8 mouse cellular contexts compared by ENCODE assay signal in the genomic region with DNA sequence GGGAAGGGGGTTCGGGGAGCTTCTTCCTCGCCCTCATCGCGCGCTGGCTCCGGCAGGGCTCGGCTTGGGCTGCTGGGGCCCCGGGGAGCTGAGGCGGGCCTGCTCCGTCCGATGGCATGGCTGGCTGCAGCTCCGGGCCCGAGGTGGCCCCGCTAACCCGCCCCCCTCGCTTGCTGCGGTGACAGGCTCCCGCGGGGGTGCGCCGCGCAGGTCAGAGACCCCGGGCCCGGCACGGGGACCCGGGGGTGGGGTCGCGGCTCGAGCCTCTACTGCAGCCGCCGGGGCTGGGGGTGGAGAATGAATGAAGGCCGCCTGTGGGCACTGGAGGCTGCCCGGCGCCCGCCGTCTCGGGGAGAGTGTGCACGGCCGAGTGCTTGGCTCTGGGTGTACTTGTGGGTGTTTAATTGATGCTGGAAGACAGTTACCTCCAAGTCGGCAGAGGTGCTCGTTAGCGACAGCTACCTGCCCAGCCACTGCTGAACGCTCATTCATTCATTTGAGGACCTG. TPM values are rescaled to one million over a fixed set of nuclear protein-coding genes. Genes with fewer than 3 reads are reported as not detected.
DNase-seq lines count a peak whose midpoint lies in the region; ATAC-seq lines count a peak whose summit lies in the region.

No protein-coding gene starts in this region.

- H3K36me3 ChIP-seq in forebrain, embryonic 10.5 days (replicated peaks), result no peaks in the 10 kb centered on the region
- no peaks in the 10 kb centered on the region for H3K36me3 ChIP-seq in midbrain, embryonic 16.5 days (ENCODE audit: control insufficient read depth, insufficient read depth, low read length)

- peak; percentile 82 for ATAC-seq in midbrain, embryonic 16.5 days
- no peak for ATAC-seq in monocyte, adult 5-6 weeks (replicated peaks; ENCODE audit: insufficient number of reproducible peaks, low FRiP score, low TSS enrichment, poor library complexity, severe bottlenecking)

- H3K4me1 ChIP-seq in forebrain, embryonic 10.5 days, result peaks cover 49% of the 10 kb centered on the region
- H3K4me1 ChIP-seq in midbrain, embryonic 16.5 days (ENCODE audit: control insufficient read depth, insufficient read depth, low read length), result peaks cover 21% of the 10 kb centered on the region

- H3K9me3 ChIP-seq in forebrain, embryonic 10.5 days, result no peaks in the 10 kb centered on the region
- no peaks in the 10 kb centered on the region for H3K9me3 ChIP-seq in midbrain, embryonic 16.5 days (replicated peaks; ENCODE audit: control insufficient read depth, low read length, poor library complexity, severe bottlenecking)

- 0 out of 2 replicates have a peak, but pooled peaks cover 13% of the 10 kb centered on the region for H3K27me3 ChIP-seq in forebrain, embryonic 10.5 days (ENCODE audit: poor library complexity, severe bottlenecking)
- no peaks in the 10 kb centered on the region for H3K27me3 ChIP-seq in midbrain, embryonic 16.5 days (ENCODE audit: control insufficient read depth, insufficient read depth, low read depth, low read length)

- peak overlapping the region; percentile 100 for H3K4me3 ChIP-seq in forebrain, embryonic 10.5 days
- H3K4me3 ChIP-seq in midbrain, embryonic 16.5 days (ENCODE audit: low read depth, low read length), result peak overlapping the region; percentile 99

- H3K4me2 ChIP-seq in midbrain, embryonic 16.5 days (ENCODE audit: low read length), result peak overlapping the region; percentile 54

- peak overlapping the region; percentile 98 for H3K9ac ChIP-seq in midbrain, embryonic 16.5 days (ENCODE audit: low read depth, low read length)

- peak overlapping the region; percentile 98 for H3K27ac ChIP-seq in forebrain, embryonic 10.5 days
- H3K27ac ChIP-seq in midbrain, embryonic 16.5 days (ENCODE audit: low read length), result peak overlapping the region; percentile 94

- DNase-seq in layer of hippocampus, adult 9-11 months, result peak; percentile 17
- no peak for DNase-seq in layer of hippocampus, postnatal 10 days (ENCODE audit: low spot score in 2 of 2)
- DNase-seq in NIH3T3 (ENCODE audit: low read depth), result peak; percentile 36
- peak; percentile 56 for DNase-seq in forebrain, embryonic 10.5 days (ENCODE audit: extremely low spot score, low spot score)
- peak; percentile 13 to 45 for DNase-seq in kidney, postnatal 36 days
- DNase-seq in retina, embryonic 14.5 days (ENCODE audit: low spot score), result no peak

- under 1% methylated on average over 43 of the region's 43 CpGs for whole genome bisulfite sequencing in forebrain, embryonic 10.5 days
- under 1% methylated on average over 41 of the region's 43 CpGs for WGBS in midbrain, embryonic 16.5 days

RNA-seq across cellular contexts. Expression of gene Tsc1, which starts 0.5 kb away (rescaled TPM):
- 10 to 100 TPM; 43.8 to 44.8 TPM for total RNA-seq in layer of hippocampus, postnatal 10 days (2021)
- polyA plus RNA-seq in forebrain, embryonic 10.5 days (2016; fragmentation: Nextera tagmentation; extraction: Ambion mirVana), result 22.9 and 26.5 TPM in 2 replicates
- polyA plus RNA-seq in midbrain, embryonic 16.5 days (2015; fragmentation: Nextera tagmentation; extraction: Ambion mirVana), result 30.4 and 37.9 TPM in 2 replicates
- 14.2 to 29.8 TPM (median 24.7 TPM) in 3 replicates for total RNA-seq in monocyte, adult 5-6 weeks (2017)

RNA-seq across cellular contexts. Expression of gene Gfi1b, which starts 19.7 kb away (rescaled TPM):
- total RNA-seq in layer of hippocampus, postnatal 10 days (2021), result not detected
- polyA plus RNA-seq in forebrain, embryonic 10.5 days (2016; fragmentation: Nextera tagmentation; extraction: Ambion mirVana), result 4.7 and 5.4 TPM in 2 replicates
- not detected in 2 replicates for polyA plus RNA-seq in midbrain, embryonic 16.5 days (2015; fragmentation: Nextera tagmentation; extraction: Ambion mirVana)
- total RNA-seq in monocyte, adult 5-6 weeks (2017), result 1.6 to 8.2 TPM (median 4.6 TPM) in 3 replicates

RNA-seq across cellular contexts. Expression of gene Gtf3c5, which starts 57.9 kb away (rescaled TPM):
- total RNA-seq in layer of hippocampus, postnatal 10 days (2021), result 10 to 100 TPM; 19.2 to 19.5 TPM
- 60.1 and 62.6 TPM in 2 replicates for polyA plus RNA-seq in forebrain, embryonic 10.5 days (2016; fragmentation: Nextera tagmentation; extraction: Ambion mirVana)
- 42.3 and 46.3 TPM in 2 replicates for polyA plus RNA-seq in midbrain, embryonic 16.5 days (2015; fragmentation: Nextera tagmentation; extraction: Ambion mirVana)
- 5.6 to 17.7 TPM (median 9.1 TPM) in 3 replicates for total RNA-seq in monocyte, adult 5-6 weeks (2017)

RNA-seq across cellular contexts. Expression of gene Spaca9, which starts 58.0 kb away (rescaled TPM):
- under 1 TPM in 1 of 2 experiments, not detected in 1; 0.96 TPM for total RNA-seq in layer of hippocampus, postnatal 10 days (2021)
- 2.7 and 3.3 TPM in 2 replicates for polyA plus RNA-seq in forebrain, embryonic 10.5 days (2016; fragmentation: Nextera tagmentation; extraction: Ambion mirVana)
- 1.8 and 2.8 TPM in 2 replicates for polyA plus RNA-seq in midbrain, embryonic 16.5 days (2015; fragmentation: Nextera tagmentation; extraction: Ambion mirVana)
- total RNA-seq in monocyte, adult 5-6 weeks (2017), result 1.3 to 10.1 TPM (median 3.3 TPM) in 3 replicates

RNA-seq across cellular contexts. Expression of gene Ak8, which starts 58.5 kb away (rescaled TPM):
- total RNA-seq in layer of hippocampus, postnatal 10 days (2021), result 1 to 10 TPM; 1.8 TPM
- 0.68 and 0.69 TPM in 2 replicates for polyA plus RNA-seq in forebrain, embryonic 10.5 days (2016; fragmentation: Nextera tagmentation; extraction: Ambion mirVana)
- polyA plus RNA-seq in midbrain, embryonic 16.5 days (2015; fragmentation: Nextera tagmentation; extraction: Ambion mirVana), result 3.4 and 4.5 TPM in 2 replicates
- 0.39 to 1.6 TPM in 2 of 3 replicates, not detected in the other for total RNA-seq in monocyte, adult 5-6 weeks (2017)

Comparison
In these comparisons a context has a peak if more than half of its experiments do, and no peak if none do; other contexts are left out.
1. DNase-seq: peak in layer of hippocampus, adult 9-11 months (single experiment), NIH3T3 (single experiment), forebrain, embryonic 10.5 days (single experiment) and kidney, postnatal 36 days (2 of 2); none in layer of hippocampus, postnatal 10 days (0 of 2) and retina, embryonic 14.5 days (single experiment).